Mouse (Mus musculus) forebrain, embryonic 10.5 days (tissue): ENCODE measurements around the gene Rhobtb3. TPM values are rescaled to one million over a fixed set of nuclear protein-coding genes. Genes with fewer than 3 reads are reported as not detected.
A peak's percentile ranks its signal among the peaks of the same experiment; 100 is the strongest.
"Not testable (repeated sequence)": the region's sequence is repeated elsewhere in the genome, so short reads cannot be mapped to it uniquely, and the experiment has no call there.

Source experiments
- DNase-seq: peaks from one replicate; pipeline ENCODE4 v3.0.0-alpha.2; 2017; ENCODE audit warnings: low spot score; ENCODE audit errors: extremely low spot score
- H3K27ac ChIP-seq: fragments of 300-500 bp; sonication (generic); 2 replicates; pipeline ENCODE4 v1.5.1; 2016; ENCODE audit warnings: mild to moderate bottlenecking
- H3K27me3 ChIP-seq: fragments of 300-500 bp; sonication (generic); 2 replicates; pipeline ENCODE4 v1.6.1; 2016; ENCODE audit warnings: mild to moderate bottlenecking; ENCODE audit not compliant: poor library complexity, severe bottlenecking
- H3K36me3 ChIP-seq: fragments of 300-500 bp; sonication (generic); replicated peaks from 2 replicates; pipeline ENCODE4 v1.6.1; 2016; ENCODE audit warnings: mild to moderate bottlenecking, moderate library complexity
- H3K4me1 ChIP-seq: fragments of 300-500 bp; sonication (generic); 2 replicates; pipeline ENCODE4 v1.6.1; 2016
- H3K4me3 ChIP-seq: fragments of 300-500 bp; sonication (generic); 2 replicates; pipeline ENCODE4 v1.5.1; 2016; ENCODE audit warnings: mild to moderate bottlenecking, moderate library complexity
- H3K9me3 ChIP-seq: fragments of 300-500 bp; sonication (generic); 2 replicates; pipeline ENCODE4 v1.6.1; 2016; ENCODE audit warnings: mild to moderate bottlenecking, moderate library complexity
- WGBS: fragments of 180-500 bp; shearing (Covaris S2); methylation state at CpG from one replicate; pipeline ENCODE4 v1.1.7; 2016; 5-methylcytosine and 5-hydroxymethylcytosine counted together
- polyA plus RNA-seq: library from polyadenylated mRNA; unstranded; fragments of >200 nt; fragmentation: Nextera tagmentation; extraction: Ambion mirVana; gene quantifications from 2 replicates; pipeline ENCODE4 v1.2.1, GENCODE M21; 2016

Gene Rhobtb3
- polyA plus RNA-seq, 1 experiment from 2014 or later: 44.4 TPM

DNA sequence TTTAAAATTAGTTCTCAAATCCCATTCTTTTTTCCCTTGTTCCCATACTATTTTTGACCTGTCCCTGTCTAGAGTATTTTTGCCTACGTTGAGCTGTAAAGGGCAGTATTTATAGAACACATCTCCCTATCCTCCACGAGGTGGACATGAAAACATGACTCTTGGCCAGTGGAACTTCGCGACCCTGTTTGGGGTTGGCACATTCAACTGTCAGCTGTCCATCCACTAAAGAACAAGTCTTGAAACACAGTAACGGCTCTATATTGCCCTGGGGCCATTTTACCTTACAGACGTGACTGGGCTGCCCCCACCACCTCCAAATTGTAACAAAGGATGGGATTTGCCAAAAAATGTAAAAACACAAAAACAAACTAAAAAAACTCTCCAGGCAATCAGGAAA lies 994 bp downstream of the Rhobtb3 start:
- H3K4me3 ChIP-seq: peak overlapping the region; percentile 83
- DNase-seq: no peak
- no peaks in the 10 kb centered on the region for H3K9me3 ChIP-seq
- peak overlapping the region; percentile 99 for H3K27ac ChIP-seq
- no peaks in the 10 kb centered on the region for H3K27me3 ChIP-seq
- peaks cover 22% of the 10 kb centered on the region for H3K4me1 ChIP-seq
- H3K36me3 ChIP-seq: peaks cover 33% of the 10 kb centered on the region
- 1% methylated on average over 6 of the region's 6 CpGs for WGBS

DNA sequence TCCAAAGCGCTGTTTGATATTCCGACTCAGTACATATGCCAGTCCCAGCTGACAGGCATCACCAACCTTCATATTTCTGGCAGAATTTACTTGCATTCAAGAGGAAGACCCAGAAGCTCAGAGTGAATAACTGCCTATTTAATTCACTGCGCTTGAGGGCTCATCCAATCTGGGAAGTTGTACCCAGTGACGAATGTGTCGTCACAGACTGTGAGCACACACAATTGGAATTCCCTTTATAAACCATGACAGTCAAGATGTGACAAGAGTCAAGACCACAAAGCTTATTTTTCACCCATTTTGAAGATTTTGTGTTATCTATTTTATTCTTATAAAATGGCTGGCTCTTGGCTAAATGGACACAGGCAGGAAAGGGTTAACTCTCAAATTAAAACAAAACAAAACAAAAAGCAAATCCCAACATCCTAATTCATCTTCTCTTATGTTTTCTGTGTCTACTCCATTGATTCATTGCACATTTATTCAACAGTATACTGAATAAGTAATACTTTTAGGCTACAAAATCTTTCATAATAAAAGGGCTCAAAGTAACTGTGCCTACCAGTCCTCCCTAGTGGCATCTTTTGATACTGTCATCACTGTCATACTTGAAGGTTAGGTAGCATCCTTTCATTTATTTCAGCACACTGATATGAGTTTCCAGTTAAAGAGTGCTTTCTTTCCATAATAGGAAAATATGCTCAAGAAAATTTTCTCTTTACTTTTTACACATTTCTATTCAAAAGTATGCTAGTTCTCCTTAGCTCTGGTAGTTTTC lies 2.0 kb downstream of the Rhobtb3 start:
- no peaks in the 10 kb centered on the region for H3K27me3 ChIP-seq
- peak overlapping the region; percentile 83 for H3K4me3 ChIP-seq
- H3K4me1 ChIP-seq: peaks cover 22% of the 10 kb centered on the region
- no peaks in the 10 kb centered on the region for H3K9me3 ChIP-seq
- DNase-seq: no peak
- peaks cover 39% of the 10 kb centered on the region for H3K36me3 ChIP-seq
- 87% methylated on average over 5 of the region's 5 CpGs for WGBS
- H3K27ac ChIP-seq: no peak overlapping the region

DNA sequence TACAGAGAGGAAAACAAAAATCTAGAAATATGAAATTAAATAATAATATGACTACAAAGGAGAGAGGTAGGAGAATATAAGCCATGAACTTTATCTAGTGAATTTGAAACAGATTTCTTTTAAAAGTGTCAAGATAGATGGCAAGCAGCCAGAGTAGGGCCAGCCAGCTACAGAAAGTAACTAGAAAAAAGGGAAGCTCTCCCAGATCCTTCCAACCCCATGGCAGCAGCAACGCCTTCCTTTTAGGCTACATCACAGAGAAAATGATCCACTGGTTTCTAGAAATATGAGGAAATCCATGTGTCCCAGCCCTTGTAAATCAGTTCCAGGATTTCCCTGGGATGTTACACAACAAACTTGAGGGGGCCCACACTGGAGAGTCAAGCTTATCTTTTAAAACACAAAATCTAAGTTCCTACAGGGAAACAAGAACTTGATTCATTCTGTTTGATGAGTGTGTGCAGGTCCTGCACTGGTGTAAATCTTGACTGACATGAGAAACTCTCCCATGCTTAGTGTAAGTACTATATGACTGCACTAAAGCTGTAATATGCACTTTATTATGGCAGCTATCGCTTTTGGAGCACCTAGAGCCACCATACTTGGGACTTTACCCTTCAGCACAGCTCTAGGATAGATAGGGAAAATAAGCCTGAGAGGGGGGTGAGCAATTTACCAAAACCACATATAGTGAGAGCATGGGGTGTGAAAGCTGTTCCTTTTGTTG lies 2.8 kb downstream of the Rhobtb3 start:
- Histone ChIP-seq H3K4me3 (peak overlapping the region; percentile 83), H3K27me3 (no peaks in the 10 kb centered on the region), H3K36me3 (peaks cover 42% of the 10 kb centered on the region), H3K9me3 (no peaks in the 10 kb centered on the region), H3K27ac (no peak overlapping the region), H3K4me1 (peaks cover 22% of the 10 kb centered on the region)
- 95% methylated on average over 2 of the region's 2 CpGs for WGBS
- no peak for DNase-seq

DNA sequence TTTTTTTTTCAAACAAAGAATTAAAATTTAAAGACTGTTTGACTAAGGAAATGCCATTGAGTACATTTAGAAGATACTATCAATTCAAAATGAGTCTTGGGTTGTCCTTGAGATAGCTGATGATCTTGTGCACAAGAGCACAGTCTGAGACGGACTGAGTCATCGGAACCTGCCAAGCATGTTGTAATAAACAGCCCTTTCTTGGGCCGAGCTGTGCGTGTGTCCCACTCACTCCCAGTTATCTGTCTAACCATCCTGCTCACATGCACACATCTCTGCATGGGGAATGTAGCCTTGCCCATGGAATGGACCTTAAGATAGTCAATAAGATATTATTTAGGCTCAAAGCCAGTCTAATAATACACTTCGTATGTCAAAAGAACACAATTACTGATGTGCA lies 4.9 kb downstream of the Rhobtb3 start:
- 96% methylated on average over 5 of the region's 5 CpGs for WGBS
- H3K4me3 ChIP-seq: no peak overlapping the region
- DNase-seq: no peak

DNA sequence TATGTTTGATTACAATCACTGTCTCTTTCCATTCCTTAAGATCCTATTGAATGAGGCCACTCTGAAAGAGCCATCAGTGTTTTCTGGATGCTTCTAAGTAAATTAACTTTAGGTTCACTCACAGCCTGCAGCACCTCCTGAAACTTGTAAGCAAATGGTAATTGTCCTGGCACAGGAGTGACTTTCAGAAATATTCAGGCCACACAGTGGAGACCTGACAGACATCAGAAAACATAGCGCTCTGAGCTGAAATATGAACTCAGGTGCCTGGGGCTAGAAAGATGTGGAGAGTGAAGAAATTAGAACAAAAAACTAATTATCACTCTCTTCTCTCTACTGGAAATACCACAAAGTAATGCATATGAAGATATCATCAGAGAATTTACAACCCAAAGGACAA lies 10.4 kb downstream of the Rhobtb3 start:
- peaks cover 7% of the 10 kb centered on the region; the same call in 1 of the 2 replicates for H3K4me1 ChIP-seq
- no peak for DNase-seq
- H3K27ac ChIP-seq: no peak overlapping the region
- H3K4me3 ChIP-seq: no peak overlapping the region
- peaks cover 67% of the 10 kb centered on the region for H3K36me3 ChIP-seq
- H3K9me3 ChIP-seq: no peaks in the 10 kb centered on the region
- no peaks in the 10 kb centered on the region for H3K27me3 ChIP-seq
- 98% methylated on average over 1 of the region's 1 CpGs for WGBS

More for the DNA sequence above, 4.9 kb downstream of the Rhobtb3 start:
- no peak overlapping the region for H3K27ac ChIP-seq
- no peaks in the 10 kb centered on the region for H3K9me3 ChIP-seq
- peaks cover 43% of the 10 kb centered on the region for H3K36me3 ChIP-seq
- peaks cover 16% of the 10 kb centered on the region for H3K4me1 ChIP-seq
- H3K27me3 ChIP-seq: no peaks in the 10 kb centered on the region

DNA sequence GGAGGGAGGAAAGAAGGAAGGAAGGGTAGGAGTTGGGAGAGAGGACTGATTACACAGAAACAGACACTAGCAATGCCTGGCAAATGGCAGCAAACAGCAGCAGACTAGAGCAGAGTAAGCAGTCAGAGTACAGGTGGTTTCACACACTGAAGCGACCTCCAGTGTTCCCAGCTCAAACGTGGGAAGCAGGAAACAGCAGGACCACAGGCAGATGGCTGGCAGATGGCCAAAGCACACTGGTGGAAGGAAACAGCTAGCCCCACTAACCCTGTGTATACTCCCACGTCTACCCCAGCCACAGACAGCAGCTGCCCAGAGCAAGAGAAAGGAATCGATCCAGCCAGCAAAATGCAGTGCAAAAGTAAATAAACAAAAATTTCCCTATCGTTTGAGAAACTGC lies 12.7 kb downstream of the Rhobtb3 start:
- 60% methylated on average over 5 of the region's 5 CpGs for WGBS
- H3K36me3 ChIP-seq: peaks cover 69% of the 10 kb centered on the region
- H3K27ac ChIP-seq: peak overlapping the region; percentile 40; the same call in 1 of the 2 replicates
- H3K4me1 ChIP-seq: peaks cover 7% of the 10 kb centered on the region; the same call in 1 of the 2 replicates
- H3K9me3 ChIP-seq: no peaks in the 10 kb centered on the region
- DNase-seq: no peak
- no peaks in the 10 kb centered on the region for H3K27me3 ChIP-seq
- no peak overlapping the region for H3K4me3 ChIP-seq

DNA sequence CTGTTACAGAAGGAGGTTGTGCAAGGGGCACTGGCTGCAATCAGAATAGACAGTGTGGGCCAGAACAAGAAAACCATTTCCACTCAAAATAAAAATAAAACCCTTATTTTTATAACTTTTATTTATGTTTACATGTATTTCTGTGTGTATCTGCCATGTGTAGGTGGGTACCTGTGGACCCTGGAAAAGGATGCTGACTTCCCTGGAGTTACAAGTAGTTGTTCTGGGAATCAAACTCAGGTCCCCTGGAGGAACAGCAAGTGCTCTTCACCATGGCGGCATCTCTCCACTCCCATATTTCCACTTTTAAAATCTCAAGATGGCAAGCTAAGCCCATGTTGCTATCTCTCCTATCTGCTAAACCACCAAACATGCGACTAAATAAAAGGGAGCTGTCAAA lies 13.1 kb downstream of the Rhobtb3 start:
- Histone ChIP-seq H3K4me3 (no peak overlapping the region), H3K9me3 (no peaks in the 10 kb centered on the region), H3K27me3 (no peaks in the 10 kb centered on the region), H3K36me3 (peaks cover 69% of the 10 kb centered on the region), H3K27ac (peak overlapping the region; percentile 40; the same call in 1 of the 2 replicates), H3K4me1 (peaks cover 7% of the 10 kb centered on the region; the same call in 1 of the 2 replicates)
- WGBS: 87% methylated on average over 2 of the region's 2 CpGs
- no peak for DNase-seq

DNA sequence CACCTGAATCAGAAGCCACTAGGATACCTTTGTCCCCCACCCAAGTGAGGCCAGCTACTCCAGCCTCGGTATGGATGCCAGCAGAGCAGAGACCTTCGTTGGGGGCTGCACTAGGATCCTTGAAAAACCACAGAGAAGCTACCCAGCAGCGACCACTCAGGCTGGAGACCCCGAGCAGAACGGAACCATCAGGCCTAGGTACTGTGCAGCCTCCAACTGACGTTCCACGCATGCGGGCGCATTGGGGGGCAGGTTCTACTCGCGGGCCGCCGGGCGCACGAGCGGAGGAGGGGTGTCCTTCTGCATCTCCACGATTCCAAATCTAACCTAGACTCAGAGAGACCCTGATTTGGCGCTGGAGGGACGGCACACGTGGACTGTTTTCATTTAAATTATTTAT lies 13.7 kb downstream of the Rhobtb3 start:
- H3K36me3 ChIP-seq: peaks cover 69% of the 10 kb centered on the region
- DNase-seq: no peak

DNA sequence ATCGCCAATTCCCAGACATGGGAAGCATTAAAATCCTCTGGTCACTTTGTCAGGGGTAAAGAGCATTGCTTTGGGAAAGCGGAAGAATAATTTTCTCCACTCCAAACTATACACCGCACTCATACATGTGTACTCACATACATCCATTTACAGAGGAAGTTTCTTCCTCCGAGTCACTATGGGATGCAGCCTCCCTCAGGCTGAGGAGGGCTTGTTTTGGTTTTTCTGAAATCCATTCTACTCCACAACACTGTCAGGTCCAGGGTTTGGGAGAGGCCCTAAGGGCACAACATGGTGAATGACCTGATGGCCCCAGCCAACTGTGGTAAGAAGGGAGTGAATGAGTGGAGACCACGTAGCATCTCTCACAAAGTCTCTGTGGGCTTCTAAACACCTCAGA lies 14.7 kb downstream of the Rhobtb3 start:
- not testable (repeated sequence) for H3K4me3 ChIP-seq, H3K4me1 ChIP-seq, DNase-seq, H3K9me3 ChIP-seq, H3K27me3 ChIP-seq, H3K27ac ChIP-seq
- 91% methylated on average over 5 of the region's 5 CpGs for WGBS
- peaks cover 69% of the 10 kb centered on the region for H3K36me3 ChIP-seq

More for the DNA sequence above, 13.7 kb downstream of the Rhobtb3 start:
- Histone ChIP-seq H3K27me3 (no peaks in the 10 kb centered on the region), H3K27ac (no peak overlapping the region), H3K4me3 (no peak overlapping the region), H3K9me3 (no peaks in the 10 kb centered on the region), H3K4me1 (peaks cover 7% of the 10 kb centered on the region; the same call in 1 of the 2 replicates)
- 92% methylated on average over 20 of the region's 20 CpGs for WGBS

DNA sequence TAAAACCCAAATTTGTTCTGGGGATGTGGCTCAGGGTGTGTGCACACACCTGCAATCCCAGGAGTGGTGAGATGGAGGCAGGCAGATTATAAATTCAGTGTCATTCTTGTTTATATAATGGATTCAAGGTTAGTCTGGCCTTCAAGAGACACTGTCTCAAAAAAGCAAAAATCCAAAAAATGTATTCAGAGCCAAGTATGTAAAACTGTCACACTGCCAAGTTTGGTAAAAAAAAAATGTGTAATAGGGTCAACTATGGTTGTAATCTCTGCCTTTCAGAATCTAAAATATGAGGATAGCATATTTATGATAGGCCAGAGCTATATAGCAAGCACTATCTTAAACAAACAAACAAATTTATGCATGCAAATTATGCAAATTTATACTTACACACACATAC lies 15.8 kb downstream of the Rhobtb3 start:
- H3K27ac ChIP-seq: no peak overlapping the region
- DNase-seq: no peak
- H3K4me3 ChIP-seq: no peak overlapping the region
- H3K36me3 ChIP-seq: peaks cover 61% of the 10 kb centered on the region
- H3K27me3 ChIP-seq: no peaks in the 10 kb centered on the region
- H3K4me1 ChIP-seq: peaks cover 7% of the 10 kb centered on the region; the same call in 1 of the 2 replicates
- H3K9me3 ChIP-seq: no peaks in the 10 kb centered on the region

DNA sequence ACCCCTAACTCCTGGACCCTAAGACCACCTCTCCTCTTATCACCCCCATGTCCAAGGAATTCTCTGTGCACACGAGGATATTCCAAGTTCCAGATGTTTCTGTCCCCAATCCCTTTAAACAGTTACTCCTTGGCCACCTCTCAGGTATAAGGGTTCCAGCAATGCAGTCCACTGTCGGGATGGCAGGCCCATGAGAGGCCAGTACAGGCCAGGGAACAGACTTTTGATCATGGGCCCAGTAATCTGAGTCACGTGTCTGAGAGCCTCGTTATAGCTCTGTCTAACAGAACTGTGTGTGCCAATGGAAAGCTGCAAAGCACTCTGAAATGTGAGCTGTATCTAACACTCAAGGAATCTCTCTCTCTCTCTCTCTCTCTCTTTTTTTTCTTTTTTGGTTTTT lies 29.6 kb downstream of the Rhobtb3 start:
- no peaks in the 10 kb centered on the region for H3K4me1 ChIP-seq
- DNase-seq: no peak
- peaks cover 91% of the 10 kb centered on the region for H3K36me3 ChIP-seq
- H3K9me3 ChIP-seq: no peaks in the 10 kb centered on the region
- H3K27me3 ChIP-seq: no peaks in the 10 kb centered on the region
- WGBS: 83% methylated on average over 4 of the region's 4 CpGs
- H3K4me3 ChIP-seq: no peak overlapping the region
- no peak overlapping the region for H3K27ac ChIP-seq

DNA sequence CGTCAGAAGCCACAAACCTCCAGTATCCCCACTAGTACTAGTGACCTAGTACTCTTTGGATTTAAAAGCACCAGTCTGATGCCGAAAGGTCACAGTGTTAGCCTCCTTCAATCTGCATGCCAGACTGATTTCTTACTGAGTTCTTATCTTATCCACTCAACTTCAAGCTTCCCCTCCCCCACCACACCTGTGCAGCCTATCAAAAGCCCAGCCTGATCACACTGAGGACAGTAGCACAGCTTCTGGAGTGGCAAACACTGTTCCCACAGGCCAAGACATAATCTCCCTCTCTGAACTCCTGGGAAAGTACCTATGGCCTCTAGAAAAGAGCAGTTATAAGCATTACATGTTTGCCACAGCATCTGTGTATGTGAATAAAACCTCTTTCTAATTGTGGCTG lies 35.5 kb downstream of the Rhobtb3 start:
- Histone ChIP-seq H3K4me3 (no peak overlapping the region), H3K27ac (no peak overlapping the region), H3K9me3 (no peaks in the 10 kb centered on the region), H3K27me3 (no peaks in the 10 kb centered on the region), H3K4me1 (peaks cover 4% of the 10 kb centered on the region; the same call in 1 of the 2 replicates), H3K36me3 (peaks cover 76% of the 10 kb centered on the region)
- no peak for DNase-seq
- WGBS: 81% methylated on average over 2 of the region's 2 CpGs

DNA sequence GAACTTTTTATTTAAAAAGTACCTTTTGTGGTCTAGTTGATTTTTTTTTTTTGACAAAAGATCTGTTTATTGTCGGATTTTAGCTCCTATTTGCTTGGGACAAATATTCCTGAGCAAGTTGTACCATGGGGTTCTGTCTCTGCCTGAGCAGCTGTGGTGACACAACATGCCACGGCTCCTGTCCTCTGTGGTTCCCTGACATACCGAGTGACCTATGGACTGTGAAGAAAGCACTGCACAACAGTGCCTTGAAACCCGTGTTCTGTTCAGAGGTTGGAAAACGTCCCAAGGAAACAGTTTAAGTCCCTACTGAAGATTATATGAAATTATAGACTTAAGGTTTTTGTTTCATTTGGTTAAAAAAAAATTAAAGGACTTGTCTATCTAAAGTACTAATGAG lies 36.6 kb downstream of the Rhobtb3 start:
- Histone ChIP-seq H3K4me1 (peaks cover 4% of the 10 kb centered on the region; the same call in 1 of the 2 replicates), H3K9me3 (no peaks in the 10 kb centered on the region), H3K27me3 (no peaks in the 10 kb centered on the region), H3K36me3 (peaks cover 77% of the 10 kb centered on the region), H3K4me3 (no peak overlapping the region), H3K27ac (no peak overlapping the region)
- DNase-seq: no peak
- WGBS: 83% methylated on average over 5 of the region's 5 CpGs
